Mouse (Mus musculus) kidney, adult 2 months (tissue): ENCODE data around the gene Nol4l. TPM values are rescaled to one million over a fixed set of nuclear protein-coding genes. Genes with fewer than 3 reads are reported as not detected.

Experiments used
- DNase-seq: peaks from one replicate; pipeline ENCODE4 v3.0.0; 2021
- H3K27ac ChIP-seq: fragments of 200-500 bp; 2 replicates; pipeline ENCODE4 v1.5.1; 2012; ENCODE audit warnings: low read depth, low read length, control low read depth, inconsistent platforms; ENCODE audit not compliant: insufficient read depth
- H3K27me3 ChIP-seq: fragments of 200-500 bp; replicated peaks from 2 replicates; pipeline ENCODE4 v1.6.1; 2012; ENCODE audit warnings: mild to moderate bottlenecking, moderate library complexity, low read length, inconsistent platforms; ENCODE audit not compliant: control insufficient read depth, insufficient read depth
- H3K36me3 ChIP-seq: fragments of 200-500 bp; 2 replicates; pipeline ENCODE4 v1.6.1; 2012; ENCODE audit warnings: mild to moderate bottlenecking, moderate library complexity, low read length, inconsistent platforms; ENCODE audit not compliant: control insufficient read depth, insufficient read depth
- H3K4me1 ChIP-seq: fragments of 200-500 bp; 2 replicates; pipeline ENCODE4 v1.6.1; 2011; ENCODE audit warnings: low read length; ENCODE audit not compliant: control insufficient read depth, insufficient read depth
- H3K4me3 ChIP-seq: fragments of 200-500 bp; 2 replicates; pipeline ENCODE4 v1.5.1; 2011; ENCODE audit warnings: mild to moderate bottlenecking, low read depth, low read length, control low read depth; ENCODE audit not compliant: insufficient read depth
- CTCF ChIP-seq: fragments of 200-500 bp; conservative IDR thresholded peaks from 2 replicates; pipeline ENCODE4 v1.5.1; 2011; ENCODE audit warnings: low read depth, mild to moderate bottlenecking, control low read depth, low read length, moderate library complexity, mixed read lengths; ENCODE audit not compliant: insufficient read depth, insufficient read length
- POLR2A ChIP-seq: fragments of 200-500 bp; IDR thresholded peaks from one replicate; pipeline ENCODE4 v1.6.1; 2011; ENCODE audit warnings: low read depth, low read length, control low read depth
- WGBS: fragments of 180-500 bp; shearing (Covaris S2); methylation state at CpG from one replicate; pipeline ENCODE4 v1.1.7; 2018; 5-methylcytosine and 5-hydroxymethylcytosine counted together
- polyA plus RNA-seq: library from polyadenylated mRNA; depleted of rRNA; stranded (reverse); fragments of >200 nt; gene quantifications from 2 replicates; pipeline ENCODE4 v1.2.3, GENCODE M21; 2012

The Nol4l gene
- polyA plus RNA-seq, 1 experiment, result 11.9 TPM

DNA sequence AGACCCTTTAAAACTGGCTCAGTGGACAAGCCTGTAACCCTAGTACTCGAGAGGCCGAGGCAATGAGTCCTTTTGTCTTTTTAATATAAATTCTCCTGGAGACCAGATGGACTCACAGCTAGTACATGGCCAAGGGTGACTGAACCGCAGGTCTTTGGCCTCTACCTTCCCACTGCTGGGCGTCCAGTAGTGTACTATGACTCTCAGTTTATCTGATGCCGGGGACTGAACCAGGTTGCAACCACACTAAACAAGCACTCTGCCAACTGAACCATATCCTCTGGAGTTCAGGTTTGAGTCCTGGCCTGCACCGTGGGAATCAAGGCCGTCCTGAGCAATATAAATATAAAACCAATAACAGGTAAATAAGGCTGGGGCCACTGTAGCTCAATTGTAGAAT lies 24.8 kb upstream of the Nol4l start:
- peak; percentile 37 for DNase-seq
- no peak overlapping the region for H3K4me3 ChIP-seq
- no peaks in the 10 kb centered on the region for H3K4me1 ChIP-seq
- H3K27ac ChIP-seq, result no peak overlapping the region
- WGBS, result 49% methylated on average over 7 of the region's 7 CpGs
- TF ChIP-seq POLR2A (no peak), CTCF (no peak)
- no peaks in the 10 kb centered on the region for H3K27me3 ChIP-seq
- H3K36me3 ChIP-seq, result no peaks in the 10 kb centered on the region

DNA sequence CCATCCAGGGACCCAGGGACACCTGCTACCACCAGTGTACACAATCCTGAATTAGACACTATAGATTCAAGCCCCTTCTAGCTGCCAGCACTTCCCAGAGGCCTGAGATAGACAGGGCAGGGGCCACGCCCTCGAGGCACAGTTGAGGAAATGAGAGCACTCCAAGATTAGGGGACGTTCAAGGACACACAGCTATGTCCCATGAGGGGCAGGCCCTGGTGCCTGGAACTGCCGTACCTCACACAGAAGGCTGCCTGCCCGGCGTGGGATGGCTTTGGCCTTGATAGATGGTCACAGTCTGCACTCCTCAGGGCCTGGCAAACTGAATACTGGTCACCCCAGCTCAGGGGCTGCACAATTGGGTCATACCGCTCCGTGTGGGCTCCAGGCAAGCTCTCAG lies 19.7 kb upstream of the Nol4l start:
- TF ChIP-seq CTCF, result no peak
- DNase-seq, result no peak
- Histone ChIP-seq H3K27ac (no peak overlapping the region), H3K36me3 (no peaks in the 10 kb centered on the region), H3K4me1 (peaks cover 9% of the 10 kb centered on the region; the same call in 1 of the 2 replicates), H3K27me3 (no peaks in the 10 kb centered on the region), H3K4me3 (no peak overlapping the region)
- 71% methylated on average over 8 of the region's 8 CpGs for WGBS

DNA sequence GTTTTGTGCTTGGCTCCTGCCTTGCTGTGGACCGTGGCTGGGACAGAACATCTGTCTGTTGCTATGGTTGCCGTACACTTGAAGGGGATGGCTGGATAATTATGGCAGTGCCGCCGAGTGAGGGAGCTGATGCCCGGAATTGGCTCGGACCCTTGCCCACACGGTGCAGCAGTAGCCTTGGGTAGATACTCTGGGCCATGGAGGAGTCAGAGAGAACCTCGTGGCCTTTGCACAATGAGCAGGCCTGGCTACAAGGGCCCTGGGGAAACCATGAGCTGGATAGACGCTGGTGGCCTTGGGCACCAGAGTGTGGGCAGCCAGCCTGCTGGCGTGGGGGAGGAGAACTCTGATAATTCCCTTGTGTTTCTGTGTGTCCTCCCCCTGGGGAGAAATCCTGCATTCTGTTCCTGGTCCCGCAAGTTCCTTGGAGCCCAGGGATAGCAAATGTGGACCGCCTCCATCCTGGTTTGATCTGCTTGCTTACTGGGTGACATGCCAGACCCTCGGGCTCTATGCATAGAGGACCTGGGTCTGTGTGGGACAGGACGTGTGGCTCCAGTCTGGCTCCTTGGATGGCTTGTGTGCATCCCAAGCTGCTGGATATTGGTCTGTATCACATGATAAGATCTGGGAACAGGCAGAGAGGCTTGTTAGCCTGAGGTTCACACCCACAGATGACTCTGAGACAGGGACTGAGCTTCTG lies 18.6 kb upstream of the Nol4l start:
- TF ChIP-seq POLR2A (no peak), CTCF (no peak)
- Histone ChIP-seq H3K4me1 (peaks cover 9% of the 10 kb centered on the region; the same call in 1 of the 2 replicates), H3K27ac (no peak overlapping the region), H3K36me3 (no peaks in the 10 kb centered on the region), H3K27me3 (no peaks in the 10 kb centered on the region), H3K4me3 (no peak overlapping the region)
- no peak for DNase-seq
- WGBS, result 48% methylated on average over 14 of the region's 14 CpGs

DNA sequence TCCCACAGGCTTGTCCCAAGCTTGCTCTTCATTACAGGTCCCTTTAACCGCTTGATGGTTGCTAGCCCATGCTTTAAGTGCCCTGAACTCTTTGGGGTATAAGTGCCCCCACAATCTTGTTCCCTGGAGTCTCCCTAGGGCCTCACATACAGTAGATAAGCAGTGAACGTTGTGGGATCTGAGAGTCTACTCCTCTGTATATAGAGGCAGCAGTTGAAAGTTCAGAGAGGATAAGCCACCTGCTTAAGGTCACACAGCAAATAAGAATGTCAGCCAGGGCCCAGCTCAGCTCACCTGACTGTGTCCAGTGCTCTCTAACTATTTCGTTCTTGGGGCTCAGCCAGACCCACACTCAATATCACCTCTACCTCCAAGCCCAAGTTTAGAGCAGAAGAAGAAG lies 17.9 kb upstream of the Nol4l start:
- no peak overlapping the region for H3K27ac ChIP-seq
- DNase-seq, result no peak
- peaks cover 9% of the 10 kb centered on the region; the same call in 1 of the 2 replicates for H3K4me1 ChIP-seq
- H3K4me3 ChIP-seq, result no peak overlapping the region
- no peaks in the 10 kb centered on the region for H3K27me3 ChIP-seq
- 83% methylated on average over 3 of the region's 3 CpGs for WGBS
- no peaks in the 10 kb centered on the region for H3K36me3 ChIP-seq
- TF ChIP-seq CTCF (no peak), POLR2A (no peak)

- 51% methylated on average over 4 of the region's 4 CpGs for WGBS
- TF ChIP-seq POLR2A (no peak), CTCF (no peak)
- H3K27ac ChIP-seq, result no peak overlapping the region
- no peaks in the 10 kb centered on the region for H3K27me3 ChIP-seq
- no peak overlapping the region for H3K4me3 ChIP-seq
- H3K36me3 ChIP-seq, result no peaks in the 10 kb centered on the region
- DNase-seq, result no peak
- H3K4me1 ChIP-seq, result peaks cover 9% of the 10 kb centered on the region; the same call in 1 of the 2 replicates
Observed at GRCm38 (mm10) chr2:153546972-153547371, 17.2 kb upstream of the Nol4l start.

DNA sequence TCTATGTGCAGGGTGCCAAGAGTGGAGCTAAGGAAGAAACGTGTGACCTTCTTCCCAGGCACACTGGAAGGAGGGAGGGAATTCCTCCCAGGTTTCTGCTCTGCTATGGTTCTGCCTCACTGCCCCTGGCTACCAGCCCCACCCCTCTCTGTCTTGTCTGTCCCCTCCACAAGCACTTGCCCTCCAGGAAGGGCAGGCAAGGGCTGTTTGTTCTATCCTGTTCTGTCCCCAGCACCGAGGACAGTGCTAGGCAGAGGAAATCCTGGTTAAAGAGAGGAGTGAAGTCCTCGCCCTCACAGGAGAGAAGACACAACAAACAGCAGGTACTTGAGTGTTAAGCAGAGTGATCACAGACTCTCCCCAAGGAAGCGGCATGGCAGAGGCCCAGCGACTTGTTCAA lies 16.7 kb upstream of the Nol4l start:
- peak; percentile 67 for DNase-seq
- WGBS, result 23% methylated on average over 5 of the region's 5 CpGs
- peaks cover 9% of the 10 kb centered on the region; the same call in 1 of the 2 replicates for H3K4me1 ChIP-seq
- H3K27ac ChIP-seq, result no peak overlapping the region
- H3K4me3 ChIP-seq, result no peak overlapping the region
- no peaks in the 10 kb centered on the region for H3K27me3 ChIP-seq
- TF ChIP-seq POLR2A (no peak), CTCF (no peak)
- no peaks in the 10 kb centered on the region for H3K36me3 ChIP-seq

DNA sequence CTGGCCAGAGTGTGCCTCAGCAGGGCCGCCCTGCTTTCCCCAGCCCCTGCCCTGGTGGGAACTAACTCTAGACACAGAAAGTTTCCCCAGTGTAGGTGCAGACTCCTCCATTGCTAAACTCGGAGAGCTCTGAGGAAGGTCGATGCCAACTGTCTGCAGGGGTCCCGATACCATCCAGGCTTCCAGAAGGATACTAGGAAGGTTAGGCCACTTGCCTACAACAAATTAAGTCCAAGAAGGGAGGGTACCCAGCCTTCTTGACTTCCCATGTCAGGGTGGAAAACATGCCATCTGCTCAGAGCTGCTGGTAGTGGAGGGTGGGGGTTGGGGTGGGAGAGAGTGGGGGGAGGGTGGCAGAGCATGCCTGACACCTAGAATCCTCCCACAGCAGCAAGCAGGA lies 15.0 kb upstream of the Nol4l start:
- TF ChIP-seq POLR2A (no peak), CTCF (no peak)
- peaks cover 9% of the 10 kb centered on the region; the same call in 1 of the 2 replicates for H3K4me1 ChIP-seq
- H3K36me3 ChIP-seq, result no peaks in the 10 kb centered on the region
- DNase-seq, result no peak
- no peak overlapping the region for H3K4me3 ChIP-seq
- WGBS, result 75% methylated on average over 4 of the region's 4 CpGs
- H3K27me3 ChIP-seq, result no peaks in the 10 kb centered on the region
- no peak overlapping the region for H3K27ac ChIP-seq

DNA sequence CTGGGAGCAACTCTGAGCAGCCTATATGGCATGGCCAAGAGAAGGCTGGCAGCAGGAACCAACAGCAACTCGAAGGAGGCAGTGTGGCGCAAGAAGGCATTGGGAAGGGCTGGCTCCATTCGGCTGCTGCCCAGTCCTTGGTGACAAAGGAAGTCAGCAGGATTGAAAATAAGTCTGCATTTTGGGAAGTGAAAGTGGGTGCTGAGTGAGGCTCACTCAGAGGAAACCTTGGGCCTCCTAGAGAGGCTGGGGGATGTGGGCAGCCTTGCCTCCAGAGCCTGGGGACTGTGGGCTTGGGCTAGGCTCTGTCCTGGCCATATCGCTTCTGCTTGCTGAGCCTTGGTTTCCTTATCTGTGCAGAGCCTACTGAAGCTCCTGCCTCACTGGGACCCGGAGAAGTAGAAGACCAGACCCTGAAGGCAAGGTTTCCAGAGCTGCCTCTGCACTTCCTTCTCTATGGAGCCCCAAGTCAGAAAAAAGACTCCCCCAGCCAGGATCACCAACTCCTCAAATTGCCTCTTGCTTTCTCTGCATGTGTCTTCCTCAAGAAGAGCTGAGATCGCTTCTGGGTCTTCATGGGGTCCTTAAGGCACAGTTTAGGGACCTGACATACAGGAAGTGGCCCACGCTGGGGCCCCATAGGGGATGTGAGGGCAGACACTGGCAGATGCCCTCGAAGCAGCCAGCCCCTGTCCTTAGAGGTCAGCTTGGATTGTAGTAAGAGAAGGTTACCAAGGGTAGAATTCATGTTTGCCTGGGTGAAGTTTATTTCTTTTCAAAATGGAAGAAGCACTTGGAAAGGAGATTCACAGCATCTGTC lies 14.3 kb upstream of the Nol4l start:
- Histone ChIP-seq H3K27ac (no peak overlapping the region), H3K4me1 (peaks cover 9% of the 10 kb centered on the region; the same call in 1 of the 2 replicates), H3K4me3 (no peak overlapping the region), H3K27me3 (no peaks in the 10 kb centered on the region), H3K36me3 (no peaks in the 10 kb centered on the region)
- 80% methylated on average over 8 of the region's 8 CpGs for WGBS
- DNase-seq, result peak; percentile 30
- TF ChIP-seq POLR2A, result no peak
- no peak for TF ChIP-seq CTCF
